Mouse (Mus musculus): ENCODE measurements around the gene Rxrg. TPM values are rescaled to one million over a fixed set of nuclear protein-coding genes. Genes with fewer than 3 reads are reported as not detected.

The Rxrg gene
- polyA plus RNA-seq, 2 experiments = 0.03 TPM; not detected in 1

- Histone ChIP-seq H3K9me3 (ENCODE audit: control insufficient read depth, low read length) (no peaks in the 10 kb centered on the region), H3K4me1 (replicated peaks; ENCODE audit: control insufficient read depth in 2 of 2, insufficient read depth in 2 of 2, low read length in 1 of 2) (no peaks in the 10 kb centered on the region), H3K27me3 (ENCODE audit: control insufficient read depth, insufficient read depth, low read length) (peaks cover 13% of the 10 kb centered on the region), H3K36me3 (replicated peaks; ENCODE audit: control insufficient read depth, insufficient read depth, low read depth) (no peaks in the 10 kb centered on the region), H3K4me2 (ENCODE audit: low read depth) (no peak overlapping the region), H3K4me3 (ENCODE audit: insufficient read depth in 1 of 2, low read depth in 2 of 2, low read length in 2 of 2) (no peak overlapping the region), H3K9ac (replicated peaks) (no peak overlapping the region), H3K27ac (no peak overlapping the region)
- ATAC-seq (ENCODE audit: insufficient read depth) (no peak), DNase-seq (ENCODE audit: low read depth in 3 of 3, low spot score in 3 of 3) (no peak)
- TF ChIP-seq EP300 (IDR thresholded peaks at IDR 0.05; ENCODE audit: low read depth) = no peak
- 58% methylated on average over 3 of the region's 3 CpGs for WGBS (ENCODE audit: insufficient replicate concordance)
Measured at GRCm38 (mm10) chr1:167659065-167659464, 60.9 kb downstream of the Rxrg start.

- 6% methylated on average over 21 of the region's 21 CpGs for WGBS (ENCODE audit: insufficient replicate concordance)
- Histone ChIP-seq H3K36me3 (replicated peaks; ENCODE audit: control insufficient read depth, insufficient read depth, low read depth) (no peaks in the 10 kb centered on the region), H3K9ac (replicated peaks) (no peak overlapping the region), H3K9me3 (ENCODE audit: control insufficient read depth, low read length) (no peaks in the 10 kb centered on the region), H3K4me1 (replicated peaks; ENCODE audit: control insufficient read depth in 2 of 2, insufficient read depth in 2 of 2, low read length in 1 of 2) (no peaks in the 10 kb centered on the region), H3K27ac (no peak overlapping the region), H3K4me3 (ENCODE audit: insufficient read depth in 1 of 2, low read depth in 2 of 2, low read length in 2 of 2) (no peak overlapping the region), H3K4me2 (ENCODE audit: low read depth) (no peak overlapping the region), H3K27me3 (ENCODE audit: control insufficient read depth, insufficient read depth, low read length) (peaks cover 13% of the 10 kb centered on the region)
- no peak for ATAC-seq (ENCODE audit: insufficient read depth)
- DNase-seq (ENCODE audit: low read depth in 3 of 3, low spot score in 3 of 3) = no peak
- TF ChIP-seq CTCF (IDR thresholded peaks at IDR 0.05; ENCODE audit: low read depth) (no peak), EP300 (IDR thresholded peaks at IDR 0.05; ENCODE audit: low read depth) (no peak)
Measured at GRCm38 (mm10) chr1:167660521-167661101, 62.4 kb downstream of the Rxrg start.

GRCm38 (mm10) chr1:167661123-167661522 is 62.9 kb downstream of the Rxrg start:
- Histone ChIP-seq H3K4me3 (ENCODE audit: insufficient read depth in 1 of 2, low read depth in 2 of 2, low read length in 2 of 2) (no peak overlapping the region), H3K36me3 (replicated peaks; ENCODE audit: control insufficient read depth, insufficient read depth, low read depth) (no peaks in the 10 kb centered on the region), H3K9me3 (ENCODE audit: control insufficient read depth, low read length) (no peaks in the 10 kb centered on the region), H3K4me2 (ENCODE audit: low read depth) (no peak overlapping the region), H3K27me3 (ENCODE audit: control insufficient read depth, insufficient read depth, low read length) (peaks cover 13% of the 10 kb centered on the region), H3K4me1 (replicated peaks; ENCODE audit: control insufficient read depth in 2 of 2, insufficient read depth in 2 of 2, low read length in 1 of 2) (no peaks in the 10 kb centered on the region), H3K27ac (no peak overlapping the region), H3K9ac (replicated peaks) (no peak overlapping the region)
- TF ChIP-seq CTCF (IDR thresholded peaks at IDR 0.05; ENCODE audit: low read depth) = no peak
- TF ChIP-seq EP300 (IDR thresholded peaks at IDR 0.05; ENCODE audit: low read depth) = no peak
- DNase-seq (ENCODE audit: low read depth in 3 of 3, low spot score in 3 of 3) (no peak), ATAC-seq (ENCODE audit: insufficient read depth) (no peak)
- 3% methylated on average over 19 of the region's 19 CpGs for WGBS (ENCODE audit: insufficient replicate concordance)

GRCm38 (mm10) chr1:167663136-167663535 is 65.0 kb downstream of the Rxrg start:
- Histone ChIP-seq H3K27me3 (ENCODE audit: control insufficient read depth, insufficient read depth, low read length) (peaks cover 13% of the 10 kb centered on the region), H3K4me3 (ENCODE audit: insufficient read depth in 1 of 2, low read depth in 2 of 2, low read length in 2 of 2) (no peak overlapping the region), H3K4me1 (replicated peaks; ENCODE audit: control insufficient read depth in 2 of 2, insufficient read depth in 2 of 2, low read length in 1 of 2) (no peaks in the 10 kb centered on the region), H3K9me3 (ENCODE audit: control insufficient read depth, low read length) (no peaks in the 10 kb centered on the region), H3K9ac (replicated peaks) (no peak overlapping the region), H3K36me3 (replicated peaks; ENCODE audit: control insufficient read depth, insufficient read depth, low read depth) (no peaks in the 10 kb centered on the region), H3K4me2 (ENCODE audit: low read depth) (no peak overlapping the region), H3K27ac (no peak overlapping the region)
- 46% methylated on average over 5 of the region's 5 CpGs for WGBS (ENCODE audit: insufficient replicate concordance)
- TF ChIP-seq EP300 (IDR thresholded peaks at IDR 0.05; ENCODE audit: low read depth) (no peak), CTCF (IDR thresholded peaks at IDR 0.05; ENCODE audit: low read depth) (no peak)
- ATAC-seq (ENCODE audit: insufficient read depth) = no peak
- no peak for DNase-seq (ENCODE audit: low read depth in 3 of 3, low spot score in 3 of 3)

GRCm38 (mm10) chr1:167669796-167670195 is 71.6 kb downstream of the Rxrg start:
- H3K27me3 ChIP-seq (ENCODE audit: control insufficient read depth, insufficient read depth, low read length) = peaks cover 4% of the 10 kb centered on the region
- no peak overlapping the region for H3K9ac ChIP-seq (replicated peaks)
- H3K4me3 ChIP-seq (ENCODE audit: insufficient read depth in 1 of 2, low read depth in 2 of 2, low read length in 2 of 2) = no peak overlapping the region
- no peaks in the 10 kb centered on the region for H3K36me3 ChIP-seq (replicated peaks; ENCODE audit: control insufficient read depth, insufficient read depth, low read depth)
- WGBS (ENCODE audit: insufficient replicate concordance) = 28% methylated on average over 6 of the region's 6 CpGs
- ATAC-seq (ENCODE audit: insufficient read depth) = no peak
- H3K4me1 ChIP-seq (replicated peaks; ENCODE audit: control insufficient read depth in 2 of 2, insufficient read depth in 2 of 2, low read length in 1 of 2) = no peaks in the 10 kb centered on the region
- peak in 2 of 3 experiments; percentile 19 to 20 for DNase-seq (ENCODE audit: low read depth in 3 of 3, low spot score in 3 of 3)
- no peaks in the 10 kb centered on the region for H3K9me3 ChIP-seq (ENCODE audit: control insufficient read depth, low read length)
- H3K4me2 ChIP-seq (ENCODE audit: low read depth) = no peak overlapping the region
- peak; percentile 94 for TF ChIP-seq CTCF (IDR thresholded peaks at IDR 0.05; ENCODE audit: low read depth)
- TF ChIP-seq EP300 (IDR thresholded peaks at IDR 0.05; ENCODE audit: low read depth) = no peak
- no peak overlapping the region for H3K27ac ChIP-seq

Data from liver, embryonic 14.5 days (tissue).